ENCODE assay signal across 18 mouse cellular contexts in genomic region chr7:75018640-75019039, GRCm38 (mm10).
A peak's percentile ranks its signal among the peaks of the same experiment; 100 is the strongest.
DNase-seq lines count a peak whose midpoint lies in the region; ATAC-seq and TF ChIP-seq lines count a peak whose summit lies in the region.
"Had no signal": no experiment of that assay in that cellular context is flagged by ENCODE, and none has a peak within 500 bp of the region (broad histone marks: within the 10 kb centered on the region; RNA-seq: fewer than 3 reads in every experiment).

No protein-coding gene starts in this region.

- ATAC-seq in hindbrain, postnatal 0 days, result peak; percentile 71
- ATAC-seq in hindbrain, embryonic 12.5 days (ENCODE audit: low FRiP score), result no peak
- ATAC-seq in midbrain, embryonic 14.5 days (ENCODE audit: low FRiP score, low TSS enrichment), result no peak
- ATAC-seq: Patski had no signal

- no peak overlapping the region for H3K4me3 ChIP-seq in hindbrain, postnatal 0 days (ENCODE audit: low read length)
- H3K4me3 ChIP-seq in hindbrain, embryonic 12.5 days, result no peak overlapping the region
- H3K4me3 ChIP-seq in midbrain, embryonic 14.5 days (replicated peaks; ENCODE audit: low read depth, low read length), result no peak overlapping the region
- no peak overlapping the region for H3K4me3 ChIP-seq in midbrain, embryonic 10.5 days
- H3K4me3 ChIP-seq: hindbrain, embryonic 10.5 days; megakaryocyte, embryonic 14.5 days had no signal

- H3K4me2 ChIP-seq in hindbrain, postnatal 0 days (ENCODE audit: low read depth, low read length), result no peak overlapping the region
- H3K4me2 ChIP-seq in hindbrain, embryonic 12.5 days (replicated peaks), result no peak overlapping the region
- no peak overlapping the region for H3K4me2 ChIP-seq in midbrain, embryonic 14.5 days (ENCODE audit: low read length)

- WGBS in hindbrain, postnatal 0 days, result 32% methylated on average over 7 of the region's 7 CpGs
- 68% methylated on average over 7 of the region's 7 CpGs for WGBS in hindbrain, embryonic 12.5 days
- WGBS in midbrain, embryonic 14.5 days, result 36% methylated on average over 7 of the region's 7 CpGs
- WGBS in midbrain, embryonic 10.5 days, result 70% methylated on average over 7 of the region's 7 CpGs

- TF ChIP-seq CTCF in hindbrain, postnatal 0 days (IDR thresholded peaks at IDR 0.05; ENCODE audit: low read depth), result no peak

- no peaks in the 10 kb centered on the region for H3K36me3 ChIP-seq in hindbrain, postnatal 0 days (ENCODE audit: insufficient read depth, low read length)
- no peaks in the 10 kb centered on the region for H3K36me3 ChIP-seq in hindbrain, embryonic 12.5 days
- no peaks in the 10 kb centered on the region for H3K36me3 ChIP-seq in midbrain, embryonic 14.5 days (ENCODE audit: control insufficient read depth, insufficient read depth, low read length)
- H3K36me3 ChIP-seq in midbrain, embryonic 10.5 days, result no peaks in the 10 kb centered on the region
- H3K36me3 ChIP-seq: hindbrain, embryonic 10.5 days had no signal

- H3K9me3 ChIP-seq in hindbrain, postnatal 0 days (ENCODE audit: low read length), result no peaks in the 10 kb centered on the region
- no peaks in the 10 kb centered on the region for H3K9me3 ChIP-seq in hindbrain, embryonic 12.5 days (replicated peaks)
- no peaks in the 10 kb centered on the region for H3K9me3 ChIP-seq in midbrain, embryonic 14.5 days (ENCODE audit: control insufficient read depth, low read length)
- no peaks in the 10 kb centered on the region for H3K9me3 ChIP-seq in midbrain, embryonic 10.5 days (replicated peaks)
- H3K9me3 ChIP-seq: hindbrain, embryonic 10.5 days; megakaryocyte, embryonic 14.5 days had no signal

- no peak overlapping the region for H3K27ac ChIP-seq in hindbrain, postnatal 0 days
- no peak overlapping the region for H3K27ac ChIP-seq in hindbrain, embryonic 12.5 days
- H3K27ac ChIP-seq in midbrain, embryonic 14.5 days (replicated peaks; ENCODE audit: low read depth, low read length), result peak overlapping the region; percentile 55; the same call in 1 of the 2 replicates
- no peak overlapping the region for H3K27ac ChIP-seq in midbrain, embryonic 10.5 days (replicated peaks)
- H3K27ac ChIP-seq: hindbrain, embryonic 10.5 days; liver, embryonic 14.5 days; stomach, postnatal 0 days had no signal

- no peaks in the 10 kb centered on the region for H3K27me3 ChIP-seq in hindbrain, postnatal 0 days (ENCODE audit: insufficient read depth, low read length)
- H3K27me3 ChIP-seq in hindbrain, embryonic 12.5 days, result no peaks in the 10 kb centered on the region
- no peaks in the 10 kb centered on the region for H3K27me3 ChIP-seq in midbrain, embryonic 14.5 days (ENCODE audit: control insufficient read depth, insufficient read depth, low read length)
- H3K27me3 ChIP-seq in midbrain, embryonic 10.5 days (ENCODE audit: low read depth, poor library complexity, severe bottlenecking), result no peaks in the 10 kb centered on the region
- H3K27me3 ChIP-seq: Patski had no signal

- no peak overlapping the region for H3K9ac ChIP-seq in hindbrain, postnatal 0 days (replicated peaks; ENCODE audit: low read length)
- H3K9ac ChIP-seq in hindbrain, embryonic 12.5 days, result no peak overlapping the region
- no peak overlapping the region for H3K9ac ChIP-seq in midbrain, embryonic 14.5 days (replicated peaks; ENCODE audit: low read length)
- H3K9ac ChIP-seq: liver, embryonic 14.5 days had no signal

- H3K4me1 ChIP-seq in hindbrain, postnatal 0 days (ENCODE audit: insufficient read depth, low read length), result no peaks in the 10 kb centered on the region
- no peaks in the 10 kb centered on the region for H3K4me1 ChIP-seq in hindbrain, embryonic 12.5 days
- H3K4me1 ChIP-seq in midbrain, embryonic 14.5 days (ENCODE audit: control insufficient read depth, insufficient read depth, low read length), result no peaks in the 10 kb centered on the region
- H3K4me1 ChIP-seq in midbrain, embryonic 10.5 days, result peaks cover 5% of the 10 kb centered on the region; the same call in 1 of the 2 replicates
- H3K4me1 ChIP-seq: hindbrain, embryonic 10.5 days; megakaryocyte, embryonic 14.5 days had no signal

- DNase-seq in cerebellum, postnatal 14 days, result peak; percentile 11
- DNase-seq in cerebellum, postnatal 36 days, result no peak
- peak; percentile 38 for DNase-seq in hindbrain, postnatal 0 days (ENCODE audit: low spot score)
- peak; percentile 58 for DNase-seq in midbrain, embryonic 14.5 days
- no peak for DNase-seq in midbrain, embryonic 10.5 days (ENCODE audit: low spot score)
- peak; percentile 5 for DNase-seq in lung, postnatal 36 days
- no peak for DNase-seq in gastrocnemius, postnatal 25 days
- DNase-seq: cerebellum, adult 2 months; embryo, embryonic 11 days; kidney, adult 18-20 months; spleen, adult 18-20 months; thymus, postnatal 4 days had no signal

Comparison
In these comparisons a context has a peak if more than half of its experiments do, and no peak if none do; other contexts are left out.
1. DNase-seq: peak in cerebellum, postnatal 14 days (2 of 2), hindbrain, postnatal 0 days (single experiment), midbrain, embryonic 14.5 days (single experiment) and lung, postnatal 36 days (single experiment); none in cerebellum, postnatal 36 days (0 of 2), midbrain, embryonic 10.5 days (single experiment) and gastrocnemius, postnatal 25 days (single experiment).